Mouse (Mus musculus) lung, postnatal 0 days (tissue): ENCODE data around the gene Nudt4. TPM values are rescaled to one million over a fixed set of nuclear protein-coding genes. Genes with fewer than 3 reads are reported as not detected.

Experiments
- ATAC-seq: fragments of 200-750 bp; cut with Nextera tagmentation; 2 replicates; pipeline ENCODE4 v1.8.0; 2017; ENCODE audit warnings: moderate library complexity
- DNase-seq: peaks from one replicate; pipeline ENCODE4 v3.0.0-alpha.2; 2016; ENCODE audit warnings: low spot score
- H3K27ac ChIP-seq: fragments of 300-500 bp; sonication (generic); 2 replicates; pipeline ENCODE4 v1.5.1; 2014; ENCODE audit warnings: antibody characterized with exemption, mild to moderate bottlenecking, low read length, mixed read lengths
- H3K27me3 ChIP-seq: fragments of 300-500 bp; sonication (generic); replicated peaks from 2 replicates; pipeline ENCODE4 v1.6.1; 2014; ENCODE audit warnings: low read length, mixed read lengths; ENCODE audit not compliant: insufficient read depth
- H3K36me3 ChIP-seq: fragments of 300-500 bp; sonication (generic); 2 replicates; pipeline ENCODE4 v1.6.1; 2014; ENCODE audit warnings: low read length, mixed read lengths; ENCODE audit not compliant: insufficient read depth
- H3K4me1 ChIP-seq: fragments of 300-500 bp; sonication (generic); 2 replicates; pipeline ENCODE4 v1.6.1; 2014; ENCODE audit warnings: antibody characterized with exemption, low read depth, low read length, mixed read lengths; ENCODE audit not compliant: insufficient read depth
- H3K4me2 ChIP-seq: fragments of 300-500 bp; sonication (generic); replicated peaks from 2 replicates; pipeline ENCODE4 v1.6.1; 2014; ENCODE audit warnings: low read depth, mild to moderate bottlenecking, low read length, moderate library complexity, mixed read lengths
- H3K4me3 ChIP-seq: fragments of 300-500 bp; sonication (generic); 2 replicates; pipeline ENCODE4 v1.5.1; 2014; ENCODE audit warnings: low read depth, low read length
- H3K9ac ChIP-seq: fragments of 300-500 bp; sonication (generic); replicated peaks from 2 replicates; pipeline ENCODE4 v1.6.1; 2014; ENCODE audit warnings: low read depth, mild to moderate bottlenecking
- H3K9me3 ChIP-seq: fragments of 300-500 bp; sonication (generic); 2 replicates; pipeline ENCODE4 v1.6.1; 2016; ENCODE audit warnings: low read length, mixed read lengths
- CTCF ChIP-seq: IDR thresholded peaks from 2 replicates; pipeline ENCODE4 v1.5.1; 2016; ENCODE audit warnings: antibody characterized with exemption, mild to moderate bottlenecking
- EP300 ChIP-seq: IDR thresholded peaks from 2 replicates; pipeline ENCODE4 v1.6.1; 2016; ENCODE audit warnings: antibody characterized with exemption, mild to moderate bottlenecking, control low read depth
- WGBS: fragments of 180-500 bp; shearing (Covaris S2); extraction: QIAGEN DNeasy Blood & Tissue Kit; methylation state at CpG from one replicate; pipeline ENCODE4 v1.1.7; 2014; 5-methylcytosine and 5-hydroxymethylcytosine counted together
- polyA plus RNA-seq: library from polyadenylated mRNA; unstranded; fragments of >200 nt; fragmentation: Nextera tagmentation; extraction: Ambion mirVana; gene quantifications from 2 replicates; pipeline ENCODE4 v1.2.1, GENCODE M21; 2015

Nudt4 gene
- polyA plus RNA-seq, 1 experiment from 2014 or later: 50.3 TPM

- ATAC-seq (no peak), DNase-seq (no peak)
- Histone ChIP-seq H3K27me3 (no peaks in the 10 kb centered on the region), H3K4me2 (no peak overlapping the region), H3K9me3 (no peaks in the 10 kb centered on the region), H3K4me1 (no peaks in the 10 kb centered on the region), H3K27ac (no peak overlapping the region), H3K9ac (no peak overlapping the region), H3K4me3 (no peak overlapping the region), H3K36me3 (no peaks in the 10 kb centered on the region)
- no peak for TF ChIP-seq EP300
- TF ChIP-seq CTCF: no peak
- 80% methylated on average over 8 of the region's 8 CpGs for WGBS
Observed at GRCm38 (mm10) chr10:95512635-95513034, 51.3 kb downstream of the Nudt4 start.

- WGBS: 70% methylated on average over 3 of the region's 3 CpGs
- no peak for ATAC-seq
Observed at GRCm38 (mm10) chr10:95509263-95509662, 54.7 kb downstream of the Nudt4 start.

GRCm38 (mm10) chr10:95508793-95509192, 55.2 kb downstream of the Nudt4 start:
- Histone ChIP-seq H3K9ac (no peak overlapping the region), H3K36me3 (no peaks in the 10 kb centered on the region), H3K27me3 (no peaks in the 10 kb centered on the region), H3K27ac (no peak overlapping the region), H3K4me1 (no peaks in the 10 kb centered on the region), H3K9me3 (no peaks in the 10 kb centered on the region), H3K4me2 (no peak overlapping the region), H3K4me3 (no peak overlapping the region)
- 62% methylated on average over 6 of the region's 6 CpGs for WGBS
- no peak for ATAC-seq
- no peak for TF ChIP-seq EP300
- TF ChIP-seq CTCF: no peak
- peak; percentile 25 for DNase-seq

More at GRCm38 (mm10) chr10:95509263-95509662, 54.7 kb downstream of the Nudt4 start:
- H3K4me3 ChIP-seq: no peak overlapping the region
- TF ChIP-seq EP300: no peak
- no peak for TF ChIP-seq CTCF
- H3K27ac ChIP-seq: no peak overlapping the region
- H3K4me1 ChIP-seq: no peaks in the 10 kb centered on the region
- no peaks in the 10 kb centered on the region for H3K36me3 ChIP-seq
- H3K27me3 ChIP-seq: no peaks in the 10 kb centered on the region
- H3K9me3 ChIP-seq: no peaks in the 10 kb centered on the region
- no peak overlapping the region for H3K4me2 ChIP-seq
- no peak for DNase-seq
- no peak overlapping the region for H3K9ac ChIP-seq

- Histone ChIP-seq H3K36me3 (no peaks in the 10 kb centered on the region), H3K27me3 (no peaks in the 10 kb centered on the region), H3K9ac (no peak overlapping the region), H3K9me3 (no peaks in the 10 kb centered on the region), H3K4me3 (no peak overlapping the region), H3K4me1 (no peaks in the 10 kb centered on the region), H3K4me2 (no peak overlapping the region), H3K27ac (no peak overlapping the region)
- no peak for DNase-seq
- TF ChIP-seq CTCF (no peak), EP300 (no peak)
- 79% methylated on average over 8 of the region's 8 CpGs for WGBS
- no peak for ATAC-seq
Observed at GRCm38 (mm10) chr10:95508126-95508525, 55.8 kb downstream of the Nudt4 start.

GRCm38 (mm10) chr10:95504341-95504740, 59.6 kb downstream of the Nudt4 start:
- H3K9me3 ChIP-seq: no peaks in the 10 kb centered on the region
- no peaks in the 10 kb centered on the region for H3K4me1 ChIP-seq
- H3K4me3 ChIP-seq: no peak overlapping the region
- H3K27ac ChIP-seq: no peak overlapping the region
- no peak overlapping the region for H3K4me2 ChIP-seq
- no peaks in the 10 kb centered on the region for H3K27me3 ChIP-seq
- ATAC-seq (no peak), DNase-seq (no peak)
- H3K36me3 ChIP-seq: no peaks in the 10 kb centered on the region
- H3K9ac ChIP-seq: no peak overlapping the region
- no peak for TF ChIP-seq CTCF
- no peak for TF ChIP-seq EP300
- WGBS: 3% methylated on average over 1 of the region's 1 CpGs

GRCm38 (mm10) chr10:95503443-95504235, 60.3 kb downstream of the Nudt4 start:
- H3K9me3 ChIP-seq: no peaks in the 10 kb centered on the region
- H3K27ac ChIP-seq: no peak overlapping the region
- WGBS: 84% methylated on average over 14 of the region's 14 CpGs
- no peaks in the 10 kb centered on the region for H3K4me1 ChIP-seq
- H3K27me3 ChIP-seq: no peaks in the 10 kb centered on the region
- ATAC-seq (no peak), DNase-seq (no peak)
- H3K4me2 ChIP-seq: no peak overlapping the region
- no peak overlapping the region for H3K4me3 ChIP-seq
- H3K36me3 ChIP-seq: no peaks in the 10 kb centered on the region
- H3K9ac ChIP-seq: no peak overlapping the region
- TF ChIP-seq CTCF: no peak
- no peak for TF ChIP-seq EP300
